Mouse (Mus musculus) forebrain, postnatal 0 days (tissue): Measurements from ENCODE around the gene Myo3b. TPM values are rescaled to one million over a fixed set of nuclear protein-coding genes. Genes with fewer than 3 reads are reported as not detected.
"Not testable (repeated sequence)": the region's sequence is repeated elsewhere in the genome, so short reads cannot be mapped to it uniquely, and the experiment has no call there.

Experiments
- ATAC-seq: fragments of 200-750 bp; cut with Nextera tagmentation; 2 replicates; pipeline ENCODE4 v1.8.0; 2017; ENCODE audit warnings: mild to moderate bottlenecking, moderate library complexity
- DNase-seq: peaks from one replicate; pipeline ENCODE4 v3.0.0-alpha.2; 2015
- H3K27ac ChIP-seq: fragments of 300-500 bp; sonication (generic); 2 replicates; pipeline ENCODE4 v1.5.1; 2014; ENCODE audit warnings: low read depth, mild to moderate bottlenecking, antibody characterized with exemption, low read length, moderate library complexity, mixed read lengths
- H3K27me3 ChIP-seq: fragments of 300-500 bp; sonication (generic); 2 replicates; pipeline ENCODE4 v1.6.1; 2014; ENCODE audit warnings: mild to moderate bottlenecking, low read length, mixed read lengths; ENCODE audit not compliant: insufficient read depth
- H3K36me3 ChIP-seq: fragments of 300-500 bp; sonication (generic); 2 replicates; pipeline ENCODE4 v1.6.1; 2014; ENCODE audit warnings: mild to moderate bottlenecking, moderate library complexity; ENCODE audit not compliant: insufficient read depth
- H3K4me1 ChIP-seq: fragments of 300-500 bp; sonication (generic); 2 replicates; pipeline ENCODE4 v1.6.1; 2014; ENCODE audit warnings: antibody characterized with exemption; ENCODE audit not compliant: insufficient read depth
- H3K4me2 ChIP-seq: fragments of 300-500 bp; sonication (generic); 2 replicates; pipeline ENCODE4 v1.6.1; 2014; ENCODE audit warnings: low read depth, mild to moderate bottlenecking, moderate library complexity
- H3K4me3 ChIP-seq: fragments of 300-500 bp; sonication (generic); 2 replicates; pipeline ENCODE4 v1.5.1; 2014; ENCODE audit warnings: low read depth, low read length, mixed read lengths
- H3K9ac ChIP-seq: fragments of 300-500 bp; sonication (generic); 2 replicates; pipeline ENCODE4 v1.6.1; 2014; ENCODE audit warnings: mild to moderate bottlenecking
- H3K9me3 ChIP-seq: fragments of 300-500 bp; sonication (generic); 2 replicates; pipeline ENCODE4 v1.6.1; 2016; ENCODE audit warnings: low read length
- CTCF ChIP-seq: sonication (generic); IDR thresholded peaks from 2 replicates; pipeline ENCODE4 v1.5.1; 2016; ENCODE audit warnings: antibody characterized with exemption, control low read depth, low read depth
- WGBS: fragments of 180-500 bp; shearing (Covaris S2); extraction: QIAGEN DNeasy Blood & Tissue Kit; methylation state at CpG from one replicate; pipeline ENCODE4 v1.1.7; 2014; 5-methylcytosine and 5-hydroxymethylcytosine counted together
- polyA plus RNA-seq: library from polyadenylated mRNA; unstranded; fragments of >200 nt; fragmentation: Nextera tagmentation; extraction: Ambion mirVana; gene quantifications from 2 replicates; pipeline ENCODE4 v1.2.1, GENCODE M21; 2015
- total RNA-seq: library from RNA; depleted of rRNA; stranded (reverse); fragments of >200 nt; gene quantifications from 2 replicates; pipeline ENCODE4 v1.2.3, GENCODE M21; 2014; rRNA removed

Gene Myo3b
- total RNA-seq (2.0 and 3.0 TPM in 2 replicates), polyA plus RNA-seq (0.31 and 0.36 TPM in 2 replicates)

- H3K4me1 ChIP-seq, result no peaks in the 10 kb centered on the region
- no peaks in the 10 kb centered on the region for H3K27me3 ChIP-seq
- DNase-seq (no peak), ATAC-seq (no peak)
- no peak within 1 kb of the TSS for H3K4me3 ChIP-seq
- TF ChIP-seq CTCF, result no peak
- no peaks in the 10 kb centered on the region for H3K36me3 ChIP-seq
- H3K9ac ChIP-seq, result no peak within 1 kb of the TSS
- no peak within 1 kb of the TSS for H3K4me2 ChIP-seq
- no peaks in the 10 kb centered on the region for H3K9me3 ChIP-seq
- no peak within 1 kb of the TSS for H3K27ac ChIP-seq
- WGBS, result 12% methylated on average over 7 of the region's 7 CpGs
Measured at GRCm38 (mm10) chr2:70038752-70039151, at the start of gene Myo3b. TSS of gene Myo3b (plus strand) at chr2:70039126.

- no peak for ATAC-seq
- no peak overlapping the region for H3K4me3 ChIP-seq
- no peak overlapping the region for H3K9ac ChIP-seq
- DNase-seq, result no peak
- no peaks in the 10 kb centered on the region for H3K4me1 ChIP-seq
- H3K27me3 ChIP-seq, result no peaks in the 10 kb centered on the region
- H3K36me3 ChIP-seq, result peaks cover 32% of the 10 kb centered on the region
- H3K27ac ChIP-seq, result no peak overlapping the region
- 88% methylated on average over 6 of the region's 6 CpGs for WGBS
- TF ChIP-seq CTCF, result no peak
- H3K4me2 ChIP-seq, result no peak overlapping the region
- H3K9me3 ChIP-seq, result no peaks in the 10 kb centered on the region
Measured at GRCm38 (mm10) chr2:69989224-69989623, 49.7 kb upstream of the Myo3b start.

- Histone ChIP-seq H3K4me1 (no peaks in the 10 kb centered on the region), H3K4me2 (no peak overlapping the region), H3K4me3 (no peak overlapping the region), H3K36me3 (peaks cover 26% of the 10 kb centered on the region), H3K9me3 (no peaks in the 10 kb centered on the region), H3K27me3 (no peaks in the 10 kb centered on the region), H3K27ac (no peak overlapping the region), H3K9ac (no peak overlapping the region)
- WGBS, result 49% methylated on average over 2 of the region's 2 CpGs
- ATAC-seq (no peak), DNase-seq (no peak)
- TF ChIP-seq CTCF, result no peak
Measured at GRCm38 (mm10) chr2:69990647-69991046, 48.3 kb upstream of the Myo3b start.

DNA sequence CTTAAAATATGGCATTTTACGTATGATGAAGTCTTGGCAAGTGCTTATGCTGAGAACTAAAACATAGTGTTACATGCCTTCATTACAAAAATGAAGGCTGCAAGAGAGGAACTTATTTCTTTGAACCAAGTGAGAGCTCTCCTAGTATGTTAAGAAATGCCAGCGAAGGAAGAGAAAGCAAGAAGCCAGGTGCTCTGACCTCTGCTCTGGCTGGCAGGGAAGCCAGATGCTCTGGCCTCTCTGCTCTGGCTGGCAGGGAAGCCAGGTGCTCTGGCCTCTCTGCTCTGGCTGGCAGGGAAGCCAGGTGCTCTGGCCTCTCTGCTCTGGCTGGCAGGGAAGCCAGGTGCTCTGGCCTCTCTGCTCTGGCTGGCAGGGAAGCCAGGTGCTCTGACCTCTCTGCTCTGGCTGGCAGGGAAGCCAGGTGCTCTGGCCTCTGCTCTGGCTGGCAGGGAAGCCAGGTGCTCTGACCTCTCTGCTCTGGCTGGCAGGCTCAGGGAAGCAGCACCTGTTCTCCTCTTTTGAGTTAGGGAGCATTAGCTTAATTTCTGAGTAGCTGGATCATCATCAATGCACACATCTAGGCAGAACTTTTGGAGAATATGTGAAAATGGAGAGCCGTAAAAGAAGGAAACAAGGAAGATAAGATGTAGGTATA lies 44.7 kb upstream of the Myo3b start:
- peaks cover 32% of the 10 kb centered on the region for H3K36me3 ChIP-seq
- H3K4me2 ChIP-seq, H3K27ac ChIP-seq, H3K9me3 ChIP-seq, ATAC-seq, H3K4me3 ChIP-seq, H3K9ac ChIP-seq, DNase-seq, H3K27me3 ChIP-seq, H3K4me1 ChIP-seq: not testable (repeated sequence)
- WGBS, result 86% methylated on average over 3 of the region's 3 CpGs

DNA sequence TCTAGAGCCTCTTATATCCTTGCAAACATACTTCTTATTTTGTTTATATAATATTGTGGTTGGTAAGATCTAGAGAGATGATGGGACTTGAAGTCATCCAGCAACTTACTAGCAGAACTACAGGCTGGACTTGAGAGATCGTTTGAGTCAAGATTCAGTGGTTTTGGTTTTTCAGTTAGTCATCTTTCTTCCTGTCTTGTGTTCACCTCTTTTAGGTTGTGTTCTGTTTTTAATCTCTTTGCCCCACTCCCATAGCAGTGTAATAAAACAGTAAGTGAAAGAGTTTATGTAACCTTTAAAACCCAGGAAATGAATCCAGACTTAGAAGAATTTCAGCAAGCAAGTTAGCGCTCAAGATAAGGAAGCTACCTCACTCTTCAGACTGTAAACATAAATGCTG lies 44.1 kb upstream of the Myo3b start:
- Histone ChIP-seq H3K27me3 (no peaks in the 10 kb centered on the region), H3K4me3 (no peak overlapping the region), H3K4me1 (no peaks in the 10 kb centered on the region), H3K9ac (no peak overlapping the region), H3K27ac (no peak overlapping the region), H3K9me3 (no peaks in the 10 kb centered on the region), H3K36me3 (peaks cover 26% of the 10 kb centered on the region), H3K4me2 (no peak overlapping the region)
- 87% methylated on average over 2 of the region's 2 CpGs for WGBS
- no peak for TF ChIP-seq CTCF
- no peak for ATAC-seq
- no peak for DNase-seq

DNA sequence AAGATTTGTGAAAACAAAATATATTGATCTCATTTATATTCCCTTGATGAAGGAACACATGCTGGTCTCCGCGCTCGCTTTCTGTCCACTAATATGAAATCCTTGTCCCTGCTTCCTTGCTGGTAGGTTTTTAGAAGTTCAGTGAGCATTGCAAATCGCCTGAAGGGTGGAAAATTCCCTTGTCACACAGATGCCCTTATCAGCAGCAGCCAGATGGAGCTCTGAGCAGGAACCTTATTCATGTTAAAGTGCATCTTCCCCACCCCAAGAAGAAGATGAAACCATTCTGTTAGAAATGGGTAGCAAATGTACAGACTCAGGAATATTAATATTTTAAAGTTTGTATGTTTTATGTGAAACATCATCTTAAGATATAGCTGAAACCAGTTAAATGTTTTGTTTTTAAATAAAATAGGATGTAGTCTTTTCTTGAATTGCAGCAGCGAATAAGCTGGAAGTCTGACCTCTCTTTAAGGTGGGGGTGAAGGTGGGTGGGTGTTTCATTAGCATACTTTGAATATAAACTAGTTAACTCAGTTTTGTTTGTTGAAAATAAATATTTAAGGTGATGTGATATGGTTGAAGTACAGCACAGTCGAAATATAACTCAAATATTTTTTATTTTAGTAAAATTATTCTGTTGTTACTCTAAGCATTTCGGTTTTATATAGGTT lies 39.7 kb upstream of the Myo3b start:
- H3K27ac ChIP-seq, result no peak overlapping the region
- no peaks in the 10 kb centered on the region for H3K27me3 ChIP-seq
- DNase-seq (no peak), ATAC-seq (no peak)
- H3K4me1 ChIP-seq, result no peaks in the 10 kb centered on the region
- H3K36me3 ChIP-seq, result peaks cover 19% of the 10 kb centered on the region
- H3K4me2 ChIP-seq, result no peak overlapping the region
- H3K9me3 ChIP-seq, result no peaks in the 10 kb centered on the region
- H3K4me3 ChIP-seq, result no peak overlapping the region
- no peak for TF ChIP-seq CTCF
- 91% methylated on average over 7 of the region's 7 CpGs for WGBS
- no peak overlapping the region for H3K9ac ChIP-seq

- H3K4me3 ChIP-seq, result no peak overlapping the region
- H3K4me2 ChIP-seq, result no peak overlapping the region
- no peaks in the 10 kb centered on the region for H3K4me1 ChIP-seq
- TF ChIP-seq CTCF, result no peak
- ATAC-seq (no peak), DNase-seq (no peak)
- H3K27me3 ChIP-seq, result no peaks in the 10 kb centered on the region
- peaks cover 22% of the 10 kb centered on the region for H3K36me3 ChIP-seq
- H3K9me3 ChIP-seq, result no peaks in the 10 kb centered on the region
- 85% methylated on average over 6 of the region's 6 CpGs for WGBS
- no peak overlapping the region for H3K9ac ChIP-seq
- H3K27ac ChIP-seq, result no peak overlapping the region
Measured at GRCm38 (mm10) chr2:70000316-70000715, 38.6 kb upstream of the Myo3b start.
